Mouse (Mus musculus) megakaryocyte, embryonic 14.5 days (primary cell): ENCODE results near the gene Anxa11.

ENCODE experiments used
- FLI1 ChIP-seq: IDR thresholded peaks from 2 replicates; pipeline ENCODE4 v1.6.1; 2012; ENCODE audit warnings: low read length, inconsistent platforms, mixed read lengths
- GATA1 ChIP-seq: IDR thresholded peaks from 3 replicates; pipeline ENCODE4 v1.6.1; 2012; ENCODE audit warnings: mixed read lengths, low read length, inconsistent platforms, borderline replicate concordance

DNA sequence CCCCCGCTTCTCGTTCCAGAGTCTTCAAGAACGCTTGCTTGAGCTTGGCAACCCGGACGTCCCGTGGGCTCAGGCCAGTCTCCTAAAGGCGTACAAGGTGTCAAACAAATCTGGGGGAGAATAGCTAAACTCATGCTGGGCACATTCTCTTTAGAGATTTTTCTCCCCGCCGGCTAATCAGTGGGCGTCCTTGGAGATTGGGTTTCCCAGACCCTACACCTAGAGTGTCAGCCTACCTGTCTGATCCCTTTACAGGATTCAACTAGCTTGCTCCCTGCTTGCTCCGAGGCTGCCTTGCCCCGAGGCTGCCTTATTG is 690 bp downstream of the Anxa11 start:
- no peak for TF ChIP-seq GATA1
- TF ChIP-seq FLI1: no peak
